9 mouse cellular contexts compared by ENCODE assay signal in genomic region chr16:11814935-11815650, GRCm38 (mm10).
DNase-seq lines count a peak whose midpoint lies in the region; ATAC-seq and TF ChIP-seq lines count a peak whose summit lies in the region.
"Had no signal": no experiment of that assay in that cellular context is flagged by ENCODE, and none has a peak within 500 bp of the region (broad histone marks: within the 10 kb centered on the region; RNA-seq: fewer than 3 reads in every experiment).

No protein-coding gene starts in this region.

- TF ChIP-seq CTCF in forebrain, postnatal 0 days (IDR thresholded peaks at IDR 0.05; ENCODE audit: low read depth) = peak; percentile 31; the same call in 1 of the 2 replicates

- H3K27ac ChIP-seq in forebrain, postnatal 0 days (ENCODE audit: low read depth, low read length) = no peak overlapping the region
- no peak overlapping the region for H3K27ac ChIP-seq in liver, embryonic 11.5 days (ENCODE audit: low read depth, low read length)

- 47% methylated on average over 10 of the region's 10 CpGs for WGBS in forebrain, postnatal 0 days
- 82% methylated on average over 10 of the region's 10 CpGs for WGBS in liver, embryonic 11.5 days

- H3K4me3 ChIP-seq in forebrain, postnatal 0 days (ENCODE audit: low read depth, low read length) = no peak overlapping the region
- no peak overlapping the region for H3K4me3 ChIP-seq in liver, embryonic 11.5 days (ENCODE audit: low read depth, low read length)

- ATAC-seq in forebrain, postnatal 0 days = peak; percentile 43; the same call in 1 of the 2 replicates
- no peak for ATAC-seq in liver, embryonic 11.5 days (replicated peaks; ENCODE audit: low FRiP score)

- no peak overlapping the region for H3K4me2 ChIP-seq in forebrain, postnatal 0 days (ENCODE audit: low read depth)
- H3K4me2 ChIP-seq in liver, embryonic 11.5 days = no peak overlapping the region

- H3K27me3 ChIP-seq in forebrain, postnatal 0 days (ENCODE audit: insufficient read depth, low read length) = no peaks in the 10 kb centered on the region
- H3K27me3 ChIP-seq in liver, embryonic 11.5 days (replicated peaks; ENCODE audit: control insufficient read depth, insufficient read depth, low read length) = no peaks in the 10 kb centered on the region

- DNase-seq in gastrocnemius, postnatal 14 days = peak; percentile 6
- DNase-seq in gastrocnemius, postnatal 36 days = no peak
- peak; percentile 9 for DNase-seq in ovary, postnatal 14 days (ENCODE audit: low spot score)
- no peak for DNase-seq in ovary, postnatal 10 days (ENCODE audit: low spot score)
- DNase-seq in forebrain, postnatal 0 days = peak; percentile 27
- no peak for DNase-seq in spleen, adult 12 weeks (ENCODE audit: low spot score)
- no peak for DNase-seq in thymus, adult 18-20 months
- DNase-seq in liver, embryonic 11.5 days (ENCODE audit: low spot score) = no peak
- DNase-seq: thymus, postnatal 4 days had no signal

- no peaks in the 10 kb centered on the region for H3K9me3 ChIP-seq in forebrain, postnatal 0 days (ENCODE audit: low read length)
- no peaks in the 10 kb centered on the region for H3K9me3 ChIP-seq in liver, embryonic 11.5 days (ENCODE audit: control insufficient read depth, low read length)

- intact Hi-C loops in gastrocnemius, postnatal 14 days (cut with DNase I; ENCODE audit: low total_unique reads) = no loop called here
- intact Hi-C loops in gastrocnemius, postnatal 36 days (cut with DNase I) = no loop called here

- peaks cover 5% of the 10 kb centered on the region; the same call in 1 of the 2 replicates for H3K4me1 ChIP-seq in forebrain, postnatal 0 days (ENCODE audit: insufficient read depth)
- H3K4me1 ChIP-seq in liver, embryonic 11.5 days (replicated peaks; ENCODE audit: control insufficient read depth, insufficient read depth, low read length) = no peaks in the 10 kb centered on the region

- no peak overlapping the region for H3K9ac ChIP-seq in forebrain, postnatal 0 days
- no peak overlapping the region for H3K9ac ChIP-seq in liver, embryonic 11.5 days (ENCODE audit: low read depth, low read length)

- no peaks in the 10 kb centered on the region for H3K36me3 ChIP-seq in forebrain, postnatal 0 days (ENCODE audit: insufficient read depth)
- no peaks in the 10 kb centered on the region for H3K36me3 ChIP-seq in liver, embryonic 11.5 days (ENCODE audit: control insufficient read depth, insufficient read depth, low read length)

Comparison
In these comparisons a context has a peak if more than half of its experiments do, and no peak if none do; other contexts are left out.
1. DNase-seq: peak in gastrocnemius, postnatal 14 days (single experiment), ovary, postnatal 14 days (single experiment) and forebrain, postnatal 0 days (single experiment); none in gastrocnemius, postnatal 36 days (0 of 2), ovary, postnatal 10 days (single experiment), spleen, adult 12 weeks (single experiment), thymus, adult 18-20 months (0 of 2) and liver, embryonic 11.5 days (single experiment).